Mouse (Mus musculus) cerebellum, adult 2 months (tissue): ENCODE data around the gene Cbx7. TPM values are rescaled to one million over a fixed set of nuclear protein-coding genes. Genes with fewer than 3 reads are reported as not detected.
"Not testable (repeated sequence)": the region's sequence is repeated elsewhere in the genome, so short reads cannot be mapped to it uniquely, and the experiment has no call there.

ENCODE experiments used
- DNase-seq, 2 experiments: peaks; one replicate each; pipeline ENCODE4 v3.0.0; 2021
- H3K27ac ChIP-seq: fragments of 200-500 bp; 2 replicates; pipeline ENCODE4 v1.5.1; 2012; ENCODE audit warnings: low read length, control low read depth, inconsistent platforms; ENCODE audit not compliant: insufficient read depth
- H3K27me3 ChIP-seq: fragments of 200-500 bp; 2 replicates; pipeline ENCODE4 v1.6.1; 2012; ENCODE audit warnings: inconsistent platforms, mild to moderate bottlenecking, low read length, moderate library complexity; ENCODE audit not compliant: control insufficient read depth, insufficient read depth
- H3K4me1 ChIP-seq: fragments of 200-500 bp; 2 replicates; pipeline ENCODE4 v1.6.1; 2011; ENCODE audit warnings: low read length; ENCODE audit not compliant: control insufficient read depth, insufficient read depth
- H3K4me3 ChIP-seq: fragments of 200-500 bp; replicated peaks from 2 replicates; pipeline ENCODE3; 2011; ENCODE audit warnings: mild to moderate bottlenecking, low read depth, low read length, control low read depth; ENCODE audit not compliant: insufficient read depth
- CTCF ChIP-seq: fragments of 200-500 bp; IDR thresholded peaks from 2 replicates; pipeline ENCODE4 v1.5.1; 2011; ENCODE audit warnings: low read depth, mild to moderate bottlenecking, control low read depth, low read length, moderate library complexity, borderline replicate concordance; ENCODE audit not compliant: insufficient read depth
- POLR2A ChIP-seq: fragments of 200-500 bp; IDR thresholded peaks from 2 replicates; pipeline ENCODE4 v1.6.1; 2011; ENCODE audit warnings: low read length, control low read depth, borderline replicate concordance; ENCODE audit not compliant: insufficient read depth
- whole genome bisulfite sequencing: fragments of 180-500 bp; shearing (Covaris S2); methylation state at CpG from one replicate; pipeline ENCODE4 v1.1.7; 2018; 5-methylcytosine and 5-hydroxymethylcytosine counted together
- polyA plus RNA-seq: library from polyadenylated mRNA; depleted of rRNA; stranded (reverse); fragments of >200 nt; gene quantifications from 2 replicates; pipeline ENCODE4 v1.2.3, GENCODE M21; 2012

Cbx7 gene
- polyA plus RNA-seq, 1 experiment, result 89.6 TPM

- Histone ChIP-seq H3K4me3 (no peak overlapping the region), H3K27ac (no peak overlapping the region), H3K4me1 (no peaks in the 10 kb centered on the region), H3K27me3 (no peaks in the 10 kb centered on the region)
- no peak for DNase-seq
- WGBS, result 75% methylated on average over 7 of the region's 7 CpGs
- no peak for TF ChIP-seq CTCF
- TF ChIP-seq POLR2A, result no peak
These were observed 70.2 kb downstream of the Cbx7 start for GRCm38 (mm10) chr15:79900751-79901150.

DNA sequence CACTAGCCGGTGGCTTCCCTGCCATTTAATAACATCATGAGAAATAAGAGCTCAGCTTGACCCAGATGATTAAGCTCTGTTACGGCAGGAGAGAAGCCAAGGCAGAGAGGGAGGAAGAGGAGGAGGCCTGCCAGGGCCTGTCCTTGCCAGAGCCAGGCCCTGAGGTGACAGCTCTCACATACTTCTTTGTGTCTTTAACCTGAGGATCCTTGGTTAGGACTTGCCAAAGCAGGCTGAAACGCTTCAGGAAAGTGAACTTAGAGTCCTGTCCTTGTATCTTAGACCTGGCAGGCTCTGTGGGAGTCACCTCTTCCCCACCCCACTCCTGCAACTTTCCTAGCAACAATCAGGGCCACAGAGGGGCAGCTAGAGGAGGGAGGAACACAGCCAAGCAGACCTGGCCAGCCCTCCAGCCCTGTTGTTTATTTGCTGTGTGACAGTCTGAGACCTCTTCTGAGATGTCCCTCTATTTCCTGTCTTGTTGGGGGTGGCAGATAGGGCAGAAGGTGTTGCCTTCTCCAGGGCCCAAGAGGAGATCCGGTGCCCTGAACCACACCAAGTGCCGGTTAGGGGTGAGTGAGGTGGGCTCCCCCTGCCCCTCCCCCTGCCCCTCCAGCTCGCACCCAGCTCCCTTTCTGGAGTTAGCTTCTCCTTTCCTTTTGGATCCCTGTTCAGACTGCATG, 71.0 kb downstream of the Cbx7 start:
- no peaks in the 10 kb centered on the region for H3K27me3 ChIP-seq
- no peak for DNase-seq
- H3K4me3 ChIP-seq, result no peak overlapping the region
- TF ChIP-seq CTCF (no peak), POLR2A (no peak)
- H3K27ac ChIP-seq, result no peak overlapping the region
- 68% methylated on average over 6 of the region's 6 CpGs for WGBS
- H3K4me1 ChIP-seq, result no peaks in the 10 kb centered on the region

DNA sequence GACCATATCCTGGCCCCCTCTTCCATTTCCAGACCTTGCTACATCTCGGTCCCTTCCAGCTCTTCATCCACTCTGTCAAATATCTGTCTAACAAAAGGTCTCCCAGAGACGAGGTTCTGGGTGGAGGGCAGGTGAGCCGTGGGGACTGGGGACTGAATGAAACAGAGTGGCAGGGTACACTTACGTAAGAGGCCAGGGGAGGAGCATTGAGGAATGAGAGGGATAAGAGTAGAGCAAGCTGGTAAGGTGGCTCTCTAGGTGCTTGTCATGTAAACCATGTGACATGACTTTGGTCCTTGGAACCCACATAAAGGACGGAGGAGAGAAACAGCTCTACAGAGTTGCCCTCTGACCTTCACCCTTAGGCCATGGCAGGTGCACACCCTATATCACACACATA, 71.9 kb downstream of the Cbx7 start:
- Histone ChIP-seq H3K4me1 (no peaks in the 10 kb centered on the region), H3K27me3 (no peaks in the 10 kb centered on the region), H3K27ac (no peak overlapping the region), H3K4me3 (no peak overlapping the region)
- no peak for DNase-seq
- 87% methylated on average over 5 of the region's 5 CpGs for WGBS
- TF ChIP-seq POLR2A (no peak), CTCF (no peak)

GRCm38 (mm10) chr15:79896080-79896725, 74.7 kb downstream of the Cbx7 start:
- no peak overlapping the region for H3K4me3 ChIP-seq
- TF ChIP-seq POLR2A (no peak), CTCF (no peak)
- no peak overlapping the region for H3K27ac ChIP-seq
- DNase-seq, result no peak
- 0 out of 2 replicates have a peak, but pooled peaks cover 2% of the 10 kb centered on the region for H3K4me1 ChIP-seq
- 82% methylated on average over 9 of the region's 9 CpGs for WGBS
- no peaks in the 10 kb centered on the region for H3K27me3 ChIP-seq

DNA sequence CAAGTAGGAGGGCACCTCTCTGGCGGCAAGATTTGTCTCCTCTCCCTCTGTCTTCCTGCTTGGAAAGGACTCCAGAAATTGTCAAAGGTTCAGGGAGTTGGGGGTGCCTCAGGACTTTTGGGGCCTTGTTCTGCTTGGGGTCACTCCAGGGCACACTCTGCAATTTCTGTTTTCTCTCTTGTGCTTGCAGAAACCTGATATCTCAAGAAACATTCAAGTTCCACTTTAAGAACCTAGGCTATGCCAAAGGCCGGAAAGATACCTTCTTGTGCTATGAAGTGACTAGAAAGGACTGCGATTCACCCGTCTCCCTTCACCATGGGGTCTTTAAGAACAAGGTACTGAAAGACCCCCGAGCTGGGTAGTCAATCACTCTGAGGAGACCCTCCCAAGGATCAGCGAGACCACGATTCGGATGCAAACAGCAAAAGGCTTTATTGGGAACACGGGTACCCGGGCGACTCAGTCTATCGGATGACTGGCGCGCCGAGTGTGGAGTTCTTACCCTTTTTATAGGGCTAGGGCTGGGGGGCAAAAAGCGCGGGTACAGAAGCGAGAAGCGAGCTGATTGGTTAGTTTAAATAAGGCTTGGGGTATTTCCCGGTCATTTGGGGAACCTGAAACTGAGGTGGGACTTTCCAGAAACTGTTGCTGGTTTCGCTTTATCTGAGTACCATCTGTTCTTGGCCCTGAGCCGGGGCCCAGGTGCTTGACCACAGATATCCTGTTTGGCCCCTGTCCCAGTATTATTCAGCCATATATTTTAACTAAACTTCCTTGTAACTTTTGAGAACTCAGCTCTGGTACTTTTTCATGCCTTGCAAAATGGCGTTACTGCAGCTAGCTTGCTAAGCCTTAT, 75.5 kb downstream of the Cbx7 start:
- not testable (repeated sequence) for H3K4me3 ChIP-seq, H3K27ac ChIP-seq, H3K27me3 ChIP-seq, H3K4me1 ChIP-seq, DNase-seq
- 77% methylated on average over 12 of the region's 23 CpGs for WGBS

- WGBS, result 82% methylated on average over 4 of the region's 4 CpGs
- Histone ChIP-seq H3K4me1 (0 out of 2 replicates have a peak, but pooled peaks cover 2% of the 10 kb centered on the region), H3K4me3 (no peak overlapping the region), H3K27ac (no peak overlapping the region), H3K27me3 (no peaks in the 10 kb centered on the region)
- TF ChIP-seq CTCF (no peak), POLR2A (no peak)
- no peak for DNase-seq
These were observed 76.6 kb downstream of the Cbx7 start for GRCm38 (mm10) chr15:79894343-79894742.

GRCm38 (mm10) chr15:79893824-79894123, 77.1 kb downstream of the Cbx7 start:
- Histone ChIP-seq H3K27me3 (no peaks in the 10 kb centered on the region), H3K27ac (no peak overlapping the region), H3K4me3 (no peak overlapping the region), H3K4me1 (0 out of 2 replicates have a peak, but pooled peaks cover 2% of the 10 kb centered on the region)
- TF ChIP-seq POLR2A (no peak), CTCF (no peak)
- no peak for DNase-seq
- WGBS, result 89% methylated on average over 3 of the region's 3 CpGs
